Mouse (Mus musculus) heart, embryonic 14.5 days (tissue): ENCODE measurements around the gene Glycam1. TPM values are rescaled to one million over a fixed set of nuclear protein-coding genes. Genes with fewer than 3 reads are reported as not detected.

Experiments
- ATAC-seq: fragments of 200-750 bp; cut with Nextera tagmentation; 2 replicates; pipeline ENCODE4 v1.8.0; 2017; ENCODE audit warnings: low read depth, moderate TSS enrichment; ENCODE audit not compliant: insufficient number of reproducible peaks, insufficient read depth, low FRiP score
- H3K27ac ChIP-seq, 2 experiments: fragments of 200-500 bp in 1 of 2; fragments of 300-500 bp in 1 of 2; sonication (generic) in 1 of 2; replicated peaks in 1 of 2; 2 replicates each; pipeline ENCODE4 v1.5.1; 2012 to 2014; ENCODE audit warnings: low read depth in 2 of 2, low read length in 2 of 2, control low read depth in 1 of 2, mild to moderate bottlenecking in 1 of 2, mixed read lengths in 1 of 2; ENCODE audit not compliant: control insufficient read depth in 1 of 2, insufficient read depth in 1 of 2
- H3K27me3 ChIP-seq: fragments of 300-500 bp; sonication (generic); 2 replicates; pipeline ENCODE4 v1.6.1; 2014; ENCODE audit warnings: mild to moderate bottlenecking, low read length, control low read depth; ENCODE audit not compliant: control insufficient read depth, insufficient read depth
- H3K36me3 ChIP-seq: fragments of 300-500 bp; sonication (generic); 2 replicates; pipeline ENCODE4 v1.6.1; 2014; ENCODE audit warnings: mild to moderate bottlenecking, control low read depth, low read length, mixed read lengths; ENCODE audit not compliant: control insufficient read depth, insufficient read depth
- H3K4me1 ChIP-seq, 2 experiments: fragments of 200-500 bp in 1 of 2; fragments of 300-500 bp in 1 of 2; sonication (generic) in 1 of 2; 2 replicates each; pipeline ENCODE4 v1.6.1; 2012 to 2014; ENCODE audit warnings: low read length in 2 of 2, control low read depth in 1 of 2, mixed read lengths in 1 of 2; ENCODE audit not compliant: control insufficient read depth in 2 of 2, insufficient read depth in 2 of 2
- H3K4me2 ChIP-seq: fragments of 300-500 bp; sonication (generic); 2 replicates; pipeline ENCODE4 v1.6.1; 2014; ENCODE audit warnings: mild to moderate bottlenecking, low read length
- H3K4me3 ChIP-seq, 2 experiments: fragments of 200-500 bp in 1 of 2; fragments of 300-500 bp in 1 of 2; sonication (generic) in 1 of 2; 2 replicates each; pipeline ENCODE4 v1.5.1; 2012 to 2014; ENCODE audit warnings: low read length in 2 of 2, mild to moderate bottlenecking in 2 of 2, control low read depth in 1 of 2, low read depth in 1 of 2, moderate library complexity in 1 of 2; ENCODE audit not compliant: control insufficient read depth in 1 of 2, insufficient read depth in 1 of 2
- H3K9ac ChIP-seq: fragments of 300-500 bp; sonication (generic); 2 replicates; pipeline ENCODE4 v1.6.1; 2014; ENCODE audit warnings: mild to moderate bottlenecking, low read length
- H3K9me3 ChIP-seq: fragments of 300-500 bp; sonication (generic); 2 replicates; pipeline ENCODE4 v1.6.1; 2016; ENCODE audit warnings: low read length, control low read depth; ENCODE audit not compliant: control insufficient read depth
- WGBS: fragments of 180-500 bp; shearing (Covaris S2); extraction: QIAGEN DNeasy Blood & Tissue Kit; methylation state at CpG from one replicate; pipeline ENCODE4 v1.1.7; 2014; 5-methylcytosine and 5-hydroxymethylcytosine counted together
- polyA plus RNA-seq: library from polyadenylated mRNA; unstranded; fragments of >200 nt; fragmentation: Nextera tagmentation; extraction: Ambion mirVana; gene quantifications from 2 replicates; pipeline ENCODE4 v1.2.1, GENCODE M21; 2014

The Glycam1 gene
- polyA plus RNA-seq, 1 experiment from 2014 or later: not detected

DNA sequence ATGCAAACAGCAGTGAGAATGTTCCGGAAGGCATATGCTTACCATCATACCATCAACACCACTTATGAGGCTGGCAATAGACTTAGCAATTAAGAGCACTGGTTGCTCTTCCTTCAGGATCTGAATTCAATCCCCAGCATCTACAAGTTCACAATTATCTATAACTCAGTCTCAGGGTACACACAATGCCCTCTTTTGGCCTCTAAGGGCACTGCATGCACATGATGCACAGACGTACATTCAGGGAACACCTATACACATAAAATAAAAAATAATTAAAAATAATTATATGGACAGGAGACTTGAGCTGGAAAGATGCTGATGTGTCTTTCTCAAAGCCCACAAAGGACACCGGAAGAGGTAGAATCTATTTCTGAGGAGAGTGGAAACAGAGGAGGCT is 16.9 kb downstream of the Glycam1 start:
- Histone ChIP-seq H3K27me3 (no peaks in the 10 kb centered on the region), H3K27ac (no peak overlapping the region), H3K4me1 (no peaks in the 10 kb centered on the region), H3K9me3 (no peaks in the 10 kb centered on the region), H3K36me3 (no peaks in the 10 kb centered on the region), H3K9ac (no peak overlapping the region), H3K4me3 (no peak overlapping the region), H3K4me2 (no peak overlapping the region)
- WGBS: 82% methylated on average over 3 of the region's 3 CpGs
- no peak for ATAC-seq

DNA sequence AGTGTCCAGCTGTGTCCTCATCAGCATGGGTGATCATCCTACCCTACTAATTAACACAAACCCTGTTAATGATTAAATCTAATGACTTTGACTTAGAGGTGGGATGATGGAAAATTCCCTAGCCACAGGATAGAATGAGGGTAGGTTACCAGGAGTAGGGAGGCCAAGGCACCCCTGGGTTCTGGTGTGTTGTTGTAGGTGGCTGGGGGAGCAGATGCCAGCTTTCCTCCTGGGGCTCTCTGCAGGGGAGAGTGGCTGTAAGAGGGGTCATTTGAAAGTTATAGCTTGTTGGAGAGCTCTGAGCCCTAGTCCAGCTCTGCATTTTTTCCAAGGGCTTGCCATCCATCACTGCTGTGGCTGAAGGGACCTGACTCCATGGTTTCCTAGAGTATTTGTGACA is 22.4 kb downstream of the Glycam1 start:
- H3K9me3 ChIP-seq: no peaks in the 10 kb centered on the region
- H3K9ac ChIP-seq: no peak overlapping the region
- no peaks in the 10 kb centered on the region for H3K27me3 ChIP-seq
- no peak for ATAC-seq
- H3K4me2 ChIP-seq: no peak overlapping the region
- no peak overlapping the region for H3K27ac ChIP-seq
- H3K4me3 ChIP-seq: no peak overlapping the region
- H3K36me3 ChIP-seq: no peaks in the 10 kb centered on the region
- peaks cover 0 to 4% of the 10 kb centered on the region in 2 experiments; a peak in 1 of 4 replicates for H3K4me1 ChIP-seq

DNA sequence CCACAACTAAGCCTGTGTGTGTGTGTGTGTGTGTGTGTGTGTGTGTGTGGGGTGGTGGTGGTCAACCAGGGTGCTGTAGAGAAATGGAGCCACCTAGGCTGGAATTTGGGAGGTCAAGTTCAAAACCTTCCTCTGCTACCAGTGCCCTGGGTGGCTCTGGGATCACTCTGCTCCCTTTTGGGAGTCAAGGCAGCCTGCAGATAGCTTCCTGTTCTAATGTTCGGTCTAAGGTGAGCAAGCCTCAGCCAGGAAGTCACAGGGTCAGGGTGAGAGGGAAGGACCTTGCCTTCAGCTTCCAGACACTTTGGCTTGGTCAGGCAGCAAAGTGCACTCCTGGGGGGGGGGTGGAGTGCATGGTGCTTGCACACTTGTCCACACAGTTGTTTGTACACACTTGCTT is 24.2 kb downstream of the Glycam1 start:
- ATAC-seq: no peak
- Histone ChIP-seq H3K4me3 (no peak overlapping the region), H3K27me3 (no peaks in the 10 kb centered on the region), H3K4me1 (peaks cover 9% of the 10 kb centered on the region in 2 experiments; a peak in 2 of 4 replicates), H3K27ac (no peak overlapping the region), H3K4me2 (no peak overlapping the region), H3K9me3 (no peaks in the 10 kb centered on the region), H3K9ac (no peak overlapping the region), H3K36me3 (no peaks in the 10 kb centered on the region)
- WGBS: 80% methylated on average over 1 of the region's 1 CpGs

DNA sequence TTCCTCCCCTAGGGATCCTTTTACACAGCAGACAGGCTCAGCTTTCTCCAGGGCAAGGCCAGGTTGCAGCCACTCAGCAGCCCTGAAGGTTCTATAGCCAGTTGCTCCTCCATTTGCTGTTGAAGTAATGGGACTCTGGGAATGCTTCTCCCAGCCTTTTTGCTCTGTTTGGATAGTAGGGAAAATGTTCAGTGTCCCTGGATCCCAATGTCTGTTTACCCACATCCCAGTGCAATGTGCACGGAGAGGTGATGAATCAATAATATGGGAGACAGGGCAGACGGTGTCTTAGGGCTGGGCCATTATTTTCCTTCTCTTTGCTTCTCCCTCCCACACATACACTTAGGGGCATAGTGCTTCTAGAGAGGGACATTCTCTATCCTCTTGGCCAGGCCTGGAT is 25.6 kb downstream of the Glycam1 start:
- Histone ChIP-seq H3K9ac (no peak overlapping the region), H3K4me3 (no peak overlapping the region), H3K9me3 (no peaks in the 10 kb centered on the region), H3K4me1 (peaks cover 11% of the 10 kb centered on the region in 2 experiments; a peak in 3 of 4 replicates), H3K27me3 (no peaks in the 10 kb centered on the region), H3K27ac (no peak overlapping the region), H3K4me2 (no peak overlapping the region), H3K36me3 (no peaks in the 10 kb centered on the region)
- WGBS: 73% methylated on average over 2 of the region's 2 CpGs
- no peak for ATAC-seq

DNA sequence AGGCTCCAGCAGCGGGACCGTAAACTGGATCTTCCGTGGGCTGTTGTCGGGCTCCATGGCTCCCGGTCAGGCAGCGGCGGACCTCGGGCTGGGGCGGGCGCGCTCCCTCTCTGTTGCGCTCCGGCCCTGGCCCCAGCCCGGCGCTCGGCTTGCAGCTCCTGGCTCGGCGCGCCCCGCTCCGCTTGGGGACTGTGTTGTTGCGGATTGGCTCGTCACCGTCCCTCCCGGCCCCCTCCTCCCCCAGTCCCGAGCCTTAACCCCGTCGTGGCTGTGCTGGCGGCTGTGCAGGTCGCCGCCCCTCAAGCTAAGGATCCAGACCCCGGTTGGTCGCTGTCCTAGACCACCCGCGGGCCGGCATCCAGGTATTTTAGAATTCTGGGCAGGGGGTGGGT is 27.1 kb downstream of the Glycam1 start, which contains the start of gene Ppp1r1a:
Gene Ppp1r1a, minus strand, starts transcription at position 182 of the 392 bp plus-strand sequence.
- ATAC-seq: peak; percentile 74
- H3K27ac ChIP-seq: peak within 1 kb of the TSS; percentile 77 to 91
- no peaks in the 10 kb centered on the region for H3K9me3 ChIP-seq
- 0 out of 2 replicates have a peak, but pooled peaks cover 2% of the 10 kb centered on the region for H3K36me3 ChIP-seq
- H3K4me1 ChIP-seq: peaks cover 11% of the 10 kb centered on the region in 2 experiments; a peak in 3 of 4 replicates
- no peaks in the 10 kb centered on the region for H3K27me3 ChIP-seq
- peak within 1 kb of the TSS; percentile 77 for H3K9ac ChIP-seq
- peak within 1 kb of the TSS; percentile 91 for H3K4me2 ChIP-seq
- peak within 1 kb of the TSS; percentile 68 to 82 for H3K4me3 ChIP-seq
- under 1% methylated on average over 36 of the region's 36 CpGs for WGBS

DNA sequence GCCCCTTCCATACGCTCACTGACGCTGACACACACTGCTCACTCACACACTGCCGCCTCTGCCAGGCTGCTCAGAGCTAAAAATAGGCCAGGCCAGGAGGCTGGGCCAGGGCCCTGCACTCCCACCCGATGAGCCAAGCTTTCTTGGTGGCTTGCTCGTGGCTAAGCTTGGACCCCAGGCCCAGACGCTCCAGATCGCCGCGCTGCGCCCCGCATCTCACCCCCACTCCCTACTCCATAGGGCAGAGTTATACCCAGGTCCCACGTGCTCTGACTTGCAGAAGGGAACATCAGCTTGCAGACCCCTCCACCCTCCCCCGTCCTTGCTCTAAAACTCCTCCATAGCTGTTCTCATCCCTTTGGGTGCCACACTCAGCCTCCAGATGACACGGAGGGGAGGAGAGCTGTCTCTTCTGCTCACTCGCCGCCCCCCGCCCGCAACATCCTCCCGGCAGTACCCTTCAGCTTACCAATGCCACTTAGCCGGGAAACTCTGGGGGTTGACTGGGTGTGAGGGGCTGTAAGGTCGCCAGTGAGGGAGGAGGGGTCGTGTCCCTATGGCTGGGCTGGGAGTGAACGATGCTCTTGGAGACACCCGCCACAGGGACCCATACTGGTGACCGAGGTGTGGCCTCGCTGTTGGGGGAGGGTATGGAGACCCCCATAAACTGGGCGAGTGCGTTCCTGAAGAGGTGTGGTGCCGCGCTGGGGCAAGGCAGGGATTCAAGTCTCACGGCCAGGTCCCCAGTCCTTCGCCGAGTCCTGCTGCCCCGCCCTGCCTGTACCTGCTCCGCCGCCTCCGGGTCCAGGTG is 27.7 kb downstream of the Glycam1 start:
- H3K4me2 ChIP-seq: peak overlapping the region; percentile 91

DNA sequence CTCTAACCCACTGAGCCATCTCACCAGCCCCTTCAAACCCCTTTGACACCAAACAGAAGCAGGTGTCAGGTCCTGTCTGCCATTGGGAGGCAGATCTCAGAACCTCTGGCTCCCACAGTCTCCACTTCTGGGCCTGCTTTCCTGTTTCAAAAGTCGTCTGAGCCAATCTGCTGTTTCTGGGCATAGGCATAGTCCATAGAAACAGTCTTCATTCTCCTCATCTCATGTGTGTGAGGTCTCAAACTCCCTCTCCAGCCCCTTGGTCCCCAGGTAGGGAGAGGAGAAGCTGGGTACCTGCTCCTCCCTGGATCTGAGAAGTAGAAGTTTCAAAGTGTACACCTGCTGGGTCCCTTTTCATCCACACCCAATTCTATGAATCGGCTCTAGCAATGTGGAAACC is 28.4 kb downstream of the Glycam1 start:
- Histone ChIP-seq H3K4me3 (peak overlapping the region; percentile 68 to 82), H3K4me1 (peaks cover 7 to 11% of the 10 kb centered on the region in 2 experiments; a peak in 3 of 4 replicates), H3K27ac (peak overlapping the region; percentile 77 to 91), H3K36me3 (0 out of 2 replicates have a peak, but pooled peaks cover 5% of the 10 kb centered on the region), H3K9ac (peak overlapping the region; percentile 77), H3K4me2 (peak overlapping the region; percentile 91), H3K27me3 (no peaks in the 10 kb centered on the region), H3K9me3 (no peaks in the 10 kb centered on the region)
- WGBS: 12% methylated on average over 2 of the region's 2 CpGs
- no peak for ATAC-seq

More for the DNA sequence above, 27.7 kb downstream of the Glycam1 start:
- peak overlapping the region; percentile 68 to 82 for H3K4me3 ChIP-seq
- ATAC-seq: peak; percentile 58; the same call in 1 of the 2 replicates
- H3K27ac ChIP-seq: peak overlapping the region; percentile 77 to 91
- H3K27me3 ChIP-seq: no peaks in the 10 kb centered on the region
- H3K9ac ChIP-seq: peak overlapping the region; percentile 77
- H3K4me1 ChIP-seq: peaks cover 7 to 11% of the 10 kb centered on the region in 2 experiments; a peak in 3 of 4 replicates
- H3K36me3 ChIP-seq: 0 out of 2 replicates have a peak, but pooled peaks cover 5% of the 10 kb centered on the region
- no peaks in the 10 kb centered on the region for H3K9me3 ChIP-seq
- WGBS: under 1% methylated on average over 37 of the region's 37 CpGs
